Mouse (Mus musculus): ENCODE measurements around the gene Bpifb2. TPM values are rescaled to one million over a fixed set of nuclear protein-coding genes. Genes with fewer than 3 reads are reported as not detected.

The Bpifb2 gene
- polyA plus RNA-seq, 1 experiment from 2014 or later: not detected

- H3K4me2 ChIP-seq (replicated peaks; ENCODE audit: low read depth): no peak overlapping the region
- H3K9me3 ChIP-seq (ENCODE audit: control insufficient read depth): no peaks in the 10 kb centered on the region
- H3K4me1 ChIP-seq (replicated peaks; ENCODE audit: control insufficient read depth, insufficient read depth, low read length): no peaks in the 10 kb centered on the region
- H3K9ac ChIP-seq (ENCODE audit: low read depth, low read length): no peak overlapping the region
- no peak for TF ChIP-seq CTCF (IDR thresholded peaks at IDR 0.05; ENCODE audit: low read depth)
- H3K4me3 ChIP-seq (ENCODE audit: low read depth, low read length): no peak overlapping the region
- no peaks in the 10 kb centered on the region for H3K27me3 ChIP-seq (replicated peaks; ENCODE audit: control insufficient read depth, insufficient read depth, low read length)
- H3K27ac ChIP-seq (ENCODE audit: low read depth, low read length): no peak overlapping the region
- no peak for ATAC-seq
- 78% methylated on average over 6 of the region's 6 CpGs for WGBS
- H3K36me3 ChIP-seq (ENCODE audit: control insufficient read depth, insufficient read depth): no peaks in the 10 kb centered on the region
These were observed 46.4 kb downstream of the Bpifb2 start for GRCm38 (mm10) chr2:153921246-153921645.

DNA sequence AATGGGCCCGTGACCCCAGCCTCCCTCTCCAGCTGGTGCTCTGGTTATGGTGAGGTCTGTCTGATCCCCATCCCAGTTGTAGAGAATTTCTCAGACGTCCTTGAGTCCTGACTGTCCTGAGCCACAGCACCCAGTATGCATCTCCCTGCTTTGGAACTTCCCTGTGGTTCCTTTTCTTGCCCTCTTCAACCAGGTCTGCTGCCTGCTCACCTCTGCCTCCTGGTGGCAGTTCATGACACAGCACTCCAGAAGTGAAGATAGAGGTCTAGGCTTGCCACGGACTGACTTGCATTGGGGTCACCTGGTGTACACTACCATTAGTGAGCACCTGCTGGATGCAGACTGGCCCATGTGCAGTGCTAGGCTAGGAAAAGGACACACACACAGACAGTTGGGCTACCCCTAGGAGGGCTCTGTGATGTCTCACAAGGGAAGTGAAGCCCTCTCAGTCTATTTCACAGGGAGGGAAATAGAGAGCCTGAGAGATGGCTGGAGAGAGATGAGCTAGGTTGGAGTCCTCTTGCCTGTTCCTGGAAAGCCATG lies 55.1 kb downstream of the Bpifb2 start:
- Histone ChIP-seq H3K4me3 (ENCODE audit: low read depth, low read length) (no peak overlapping the region), H3K9me3 (ENCODE audit: control insufficient read depth) (no peaks in the 10 kb centered on the region), H3K9ac (ENCODE audit: low read depth, low read length) (no peak overlapping the region), H3K27me3 (replicated peaks; ENCODE audit: control insufficient read depth, insufficient read depth, low read length) (no peaks in the 10 kb centered on the region), H3K36me3 (ENCODE audit: control insufficient read depth, insufficient read depth) (no peaks in the 10 kb centered on the region), H3K4me1 (replicated peaks; ENCODE audit: control insufficient read depth, insufficient read depth, low read length) (no peaks in the 10 kb centered on the region), H3K4me2 (replicated peaks; ENCODE audit: low read depth) (no peak overlapping the region), H3K27ac (ENCODE audit: low read depth, low read length) (no peak overlapping the region)
- WGBS: 44% methylated on average over 3 of the region's 3 CpGs
- TF ChIP-seq CTCF (IDR thresholded peaks at IDR 0.05; ENCODE audit: low read depth): peak; percentile 95
- ATAC-seq: no peak

DNA sequence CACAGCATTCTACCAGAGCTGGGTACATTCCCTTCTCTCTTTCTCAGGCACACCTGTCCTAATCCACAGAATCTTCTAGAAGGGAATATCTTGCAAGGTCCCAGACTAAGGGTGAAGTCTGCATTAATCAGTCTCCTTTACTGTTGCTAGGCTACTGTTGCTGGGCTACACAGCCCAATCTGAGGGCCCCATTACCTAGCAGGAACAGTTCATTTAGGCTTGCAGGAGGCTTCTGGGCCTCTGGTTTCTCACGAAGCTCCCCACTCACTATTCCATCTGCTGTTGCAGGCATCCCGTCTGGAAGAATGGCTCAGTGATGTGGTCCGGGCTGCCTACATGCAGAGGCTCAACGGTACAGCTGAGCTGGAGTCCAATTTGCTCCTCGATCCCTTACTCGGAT lies 56.3 kb downstream of the Bpifb2 start:
- no peak for TF ChIP-seq CTCF (IDR thresholded peaks at IDR 0.05; ENCODE audit: low read depth)
- Histone ChIP-seq H3K4me2 (replicated peaks; ENCODE audit: low read depth) (no peak overlapping the region), H3K27ac (ENCODE audit: low read depth, low read length) (no peak overlapping the region), H3K36me3 (ENCODE audit: control insufficient read depth, insufficient read depth) (no peaks in the 10 kb centered on the region), H3K9me3 (ENCODE audit: control insufficient read depth) (no peaks in the 10 kb centered on the region), H3K4me3 (ENCODE audit: low read depth, low read length) (no peak overlapping the region), H3K27me3 (replicated peaks; ENCODE audit: control insufficient read depth, insufficient read depth, low read length) (no peaks in the 10 kb centered on the region), H3K9ac (ENCODE audit: low read depth, low read length) (no peak overlapping the region), H3K4me1 (replicated peaks; ENCODE audit: control insufficient read depth, insufficient read depth, low read length) (no peaks in the 10 kb centered on the region)
- no peak for ATAC-seq
- 72% methylated on average over 6 of the region's 6 CpGs for WGBS

DNA sequence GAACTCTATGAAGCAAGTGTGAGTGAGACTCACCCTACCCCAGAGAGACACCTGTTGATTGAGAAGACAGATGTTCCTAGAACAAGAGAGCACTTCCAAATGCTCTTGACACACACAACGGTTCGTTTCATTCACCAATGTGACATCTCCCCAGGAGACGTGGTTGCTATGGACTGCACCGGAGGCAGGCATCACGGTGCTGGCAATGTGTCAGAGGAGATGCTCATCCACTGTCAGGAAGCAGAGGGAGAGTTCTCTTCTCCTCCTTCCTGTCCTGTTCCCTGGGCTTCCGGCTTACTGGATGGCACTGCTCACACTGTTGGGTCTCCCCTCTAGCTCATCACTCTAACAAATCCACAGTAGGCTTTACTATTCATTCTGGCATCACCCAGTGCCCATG lies 58.5 kb downstream of the Bpifb2 start:
- Histone ChIP-seq H3K27ac (ENCODE audit: low read depth, low read length) (no peak overlapping the region), H3K9ac (ENCODE audit: low read depth, low read length) (no peak overlapping the region), H3K27me3 (replicated peaks; ENCODE audit: control insufficient read depth, insufficient read depth, low read length) (no peaks in the 10 kb centered on the region), H3K4me2 (replicated peaks; ENCODE audit: low read depth) (no peak overlapping the region), H3K9me3 (ENCODE audit: control insufficient read depth) (no peaks in the 10 kb centered on the region), H3K4me1 (replicated peaks; ENCODE audit: control insufficient read depth, insufficient read depth, low read length) (no peaks in the 10 kb centered on the region), H3K36me3 (ENCODE audit: control insufficient read depth, insufficient read depth) (no peaks in the 10 kb centered on the region), H3K4me3 (ENCODE audit: low read depth, low read length) (no peak overlapping the region)
- 82% methylated on average over 6 of the region's 6 CpGs for WGBS
- TF ChIP-seq CTCF (IDR thresholded peaks at IDR 0.05; ENCODE audit: low read depth): no peak
- no peak for ATAC-seq

GRCm38 (mm10) chr2:153935348-153935747 lies 60.5 kb downstream of the Bpifb2 start:
- no peak overlapping the region for H3K9ac ChIP-seq (ENCODE audit: low read depth, low read length)
- no peak overlapping the region for H3K4me2 ChIP-seq (replicated peaks; ENCODE audit: low read depth)
- H3K27me3 ChIP-seq (replicated peaks; ENCODE audit: control insufficient read depth, insufficient read depth, low read length): no peaks in the 10 kb centered on the region
- H3K9me3 ChIP-seq (ENCODE audit: control insufficient read depth): no peaks in the 10 kb centered on the region
- ATAC-seq: no peak
- no peak overlapping the region for H3K4me3 ChIP-seq (ENCODE audit: low read depth, low read length)
- H3K36me3 ChIP-seq (ENCODE audit: control insufficient read depth, insufficient read depth): no peaks in the 10 kb centered on the region
- no peak for TF ChIP-seq CTCF (IDR thresholded peaks at IDR 0.05; ENCODE audit: low read depth)
- no peak overlapping the region for H3K27ac ChIP-seq (ENCODE audit: low read depth, low read length)
- H3K4me1 ChIP-seq (replicated peaks; ENCODE audit: control insufficient read depth, insufficient read depth, low read length): no peaks in the 10 kb centered on the region
- 80% methylated on average over 6 of the region's 6 CpGs for WGBS

- Histone ChIP-seq H3K27ac (ENCODE audit: low read depth, low read length) (no peak within 1 kb of the TSS), H3K4me1 (replicated peaks; ENCODE audit: control insufficient read depth, insufficient read depth, low read length) (no peaks in the 10 kb centered on the region), H3K9me3 (ENCODE audit: control insufficient read depth) (no peaks in the 10 kb centered on the region), H3K4me2 (replicated peaks; ENCODE audit: low read depth) (no peak within 1 kb of the TSS), H3K27me3 (replicated peaks; ENCODE audit: control insufficient read depth, insufficient read depth, low read length) (no peaks in the 10 kb centered on the region), H3K4me3 (ENCODE audit: low read depth, low read length) (no peak within 1 kb of the TSS), H3K9ac (ENCODE audit: low read depth, low read length) (no peak within 1 kb of the TSS), H3K36me3 (ENCODE audit: control insufficient read depth, insufficient read depth) (no peaks in the 10 kb centered on the region)
- no peak for ATAC-seq
- TF ChIP-seq CTCF (IDR thresholded peaks at IDR 0.05; ENCODE audit: low read depth): no peak
- 76% methylated on average over 5 of the region's 5 CpGs for WGBS
These were observed 63.0 kb downstream of the Bpifb2 start, which contains the start of gene Bpifb4 for GRCm38 (mm10) chr2:153937843-153938242. Gene Bpifb4, plus strand, starts transcription at chr2:153938212.

GRCm38 (mm10) chr2:153943537-153943936 lies 68.7 kb downstream of the Bpifb2 start:
- no peak for ATAC-seq

More at GRCm38 (mm10) chr2:153943537-153943936, 68.7 kb downstream of the Bpifb2 start:
- no peaks in the 10 kb centered on the region for H3K9me3 ChIP-seq (ENCODE audit: control insufficient read depth)
- 35% methylated on average over 3 of the region's 3 CpGs for WGBS
- H3K4me3 ChIP-seq (ENCODE audit: low read depth, low read length): no peak overlapping the region
- H3K4me2 ChIP-seq (replicated peaks; ENCODE audit: low read depth): no peak overlapping the region
- H3K9ac ChIP-seq (ENCODE audit: low read depth, low read length): no peak overlapping the region
- no peak overlapping the region for H3K27ac ChIP-seq (ENCODE audit: low read depth, low read length)
- H3K4me1 ChIP-seq (replicated peaks; ENCODE audit: control insufficient read depth, insufficient read depth, low read length): no peaks in the 10 kb centered on the region
- H3K36me3 ChIP-seq (ENCODE audit: control insufficient read depth, insufficient read depth): no peaks in the 10 kb centered on the region
- TF ChIP-seq CTCF (IDR thresholded peaks at IDR 0.05; ENCODE audit: low read depth): peak; percentile 78
- H3K27me3 ChIP-seq (replicated peaks; ENCODE audit: control insufficient read depth, insufficient read depth, low read length): 0 out of 2 replicates have a peak, but pooled peaks cover 3% of the 10 kb centered on the region

All from intestine, postnatal 0 days (tissue).